ENCODE assay signal across 24 mouse cellular contexts in genomic region chr11:50483821-50484220, GRCm38 (mm10).
"Had no signal": no experiment of that assay in that cellular context is flagged by ENCODE, and none has a peak within 500 bp of the region (broad histone marks: within the 10 kb centered on the region; RNA-seq: fewer than 3 reads in every experiment).

No protein-coding gene starts in this region.

- H3K27ac ChIP-seq: forebrain, embryonic 15.5 days; heart, embryonic 10.5 days; heart, embryonic 13.5 days; heart, embryonic 15.5 days; hindbrain, embryonic 13.5 days; hindbrain, embryonic 15.5 days; hindbrain, postnatal 0 days; kidney, embryonic 15.5 days; kidney, postnatal 0 days had no signal

- H3K9me3 ChIP-seq: forebrain, embryonic 15.5 days; heart, embryonic 10.5 days; heart, embryonic 13.5 days; heart, embryonic 15.5 days; hindbrain, embryonic 13.5 days; hindbrain, embryonic 15.5 days; kidney, embryonic 15.5 days had no signal

- DNase-seq: forebrain, postnatal 0 days; gastrocnemius, postnatal 14 days; gastrocnemius, postnatal 36 days; heart, adult 18-20 months; heart, postnatal 14 days; heart, postnatal 36 days; kidney, adult 11 months; kidney, adult 2 months; kidney, adult 9 months; kidney, postnatal 14 days; kidney, postnatal 36 days; layer of hippocampus, adult 9-11 months; layer of hippocampus, postnatal 36 days; left cerebral cortex, postnatal 4 days had no signal

- H3K4me3 ChIP-seq: forebrain, embryonic 15.5 days; heart, embryonic 10.5 days; heart, embryonic 13.5 days; heart, embryonic 15.5 days; hindbrain, embryonic 13.5 days; hindbrain, embryonic 15.5 days; kidney, embryonic 15.5 days had no signal

- H3K4me2 ChIP-seq: forebrain, embryonic 15.5 days; heart, embryonic 13.5 days; heart, embryonic 15.5 days; hindbrain, embryonic 13.5 days; hindbrain, embryonic 15.5 days; kidney, embryonic 15.5 days had no signal

- H3K27me3 ChIP-seq: forebrain, embryonic 15.5 days; heart, embryonic 13.5 days; hindbrain, embryonic 13.5 days; hindbrain, embryonic 15.5 days; kidney, embryonic 15.5 days had no signal

- H3K4me1 ChIP-seq: forebrain, embryonic 15.5 days; heart, embryonic 15.5 days; kidney, embryonic 15.5 days had no signal

- ATAC-seq: forebrain, embryonic 15.5 days; forebrain, postnatal 0 days; hindbrain, postnatal 0 days; intestine, embryonic 16.5 days had no signal

- H3K36me3 ChIP-seq: forebrain, embryonic 15.5 days; heart, embryonic 10.5 days; heart, embryonic 13.5 days; heart, embryonic 15.5 days; hindbrain, embryonic 13.5 days; hindbrain, embryonic 15.5 days; kidney, embryonic 15.5 days had no signal

- H3K9ac ChIP-seq: forebrain, embryonic 15.5 days; forebrain, postnatal 0 days; heart, embryonic 13.5 days; heart, embryonic 15.5 days; hindbrain, embryonic 13.5 days; hindbrain, embryonic 15.5 days; kidney, embryonic 15.5 days had no signal
